Mouse (Mus musculus) cerebellum, adult 2 months (tissue): Measurements from ENCODE around the gene Mtx3.

Experiments used
- CTCF ChIP-seq: fragments of 200-500 bp; IDR thresholded peaks from 2 replicates; pipeline ENCODE4 v1.5.1; 2011; ENCODE audit warnings: low read depth, mild to moderate bottlenecking, control low read depth, low read length, moderate library complexity, borderline replicate concordance; ENCODE audit not compliant: insufficient read depth
- POLR2A ChIP-seq: fragments of 200-500 bp; IDR thresholded peaks from 2 replicates; pipeline ENCODE4 v1.6.1; 2011; ENCODE audit warnings: low read length, control low read depth, borderline replicate concordance; ENCODE audit not compliant: insufficient read depth

- TF ChIP-seq CTCF = no peak
- no peak for TF ChIP-seq POLR2A
Observed at GRCm38 (mm10) chr13:92846438-92846837, 1.9 kb downstream of the Mtx3 start.
